Mouse (Mus musculus) MEL (cell line): Measurements from ENCODE around the gene Ikzf3.

Source experiments
- CTCF ChIP-seq, 3 experiments: IDR thresholded peaks in 2 of 3; conservative IDR thresholded peaks in 1 of 3; 2 replicates each; pipeline ENCODE4 v1.5.1; 2011 to 2012; ENCODE audit warnings: low read length in 3 of 3, low read depth in 2 of 3, mild to moderate bottlenecking in 2 of 3, improper control_type of control experiment in 1 of 3, inconsistent platforms in 1 of 3, mixed read lengths in 1 of 3, moderate library complexity in 1 of 3; ENCODE audit not compliant: control insufficient read depth in 1 of 3, insufficient read depth in 1 of 3, poor library complexity in 1 of 3, severe bottlenecking in 1 of 3
- E2F4 ChIP-seq: IDR thresholded peaks from 2 replicates; pipeline ENCODE4 v1.6.1; 2011; ENCODE audit warnings: low read depth, low read length, improper control_type of control experiment, borderline replicate concordance
- POLR2A ChIP-seq, 2 experiments: IDR thresholded peaks; 2 replicates each; pipeline ENCODE4 v1.6.1; 2011 to 2012; ENCODE audit warnings: low read length in 2 of 2, mild to moderate bottlenecking in 2 of 2, control low read depth in 1 of 2, improper control_type of control experiment in 1 of 2, low read depth in 1 of 2, moderate library complexity in 1 of 2; ENCODE audit not compliant: control insufficient read depth in 1 of 2, insufficient read depth in 1 of 2, poor library complexity in 1 of 2
- RCOR1 ChIP-seq: IDR thresholded peaks from 2 replicates; pipeline ENCODE4 v1.6.1; 2012; ENCODE audit warnings: low read depth, mild to moderate bottlenecking, inconsistent platforms, low read length, improper control_type of control experiment
- SMC3 ChIP-seq: IDR thresholded peaks from 2 replicates; pipeline ENCODE4 v1.6.1; 2011; ENCODE audit warnings: low read depth, low read length, improper control_type of control experiment
- ZMIZ1 ChIP-seq: IDR thresholded peaks from 2 replicates; pipeline ENCODE4 v1.6.1; 2012; ENCODE audit warnings: low read depth, mild to moderate bottlenecking, inconsistent platforms, low read length, improper control_type of control experiment, moderate library complexity

- no peak for TF ChIP-seq E2F4
- no peak for TF ChIP-seq CTCF (IDR thresholded peaks at IDR 0.05 in 2 of 3, conservative IDR thresholded peaks at IDR 0.05 in 1 of 3; ENCODE audit: control insufficient read depth in 1 of 3, insufficient read depth in 1 of 3, low read depth in 2 of 3, low read length in 3 of 3, poor library complexity in 1 of 3, severe bottlenecking in 1 of 3)
- no peak for TF ChIP-seq ZMIZ1
- TF ChIP-seq POLR2A (IDR thresholded peaks at IDR 0.05; ENCODE audit: control insufficient read depth in 1 of 2, insufficient read depth in 1 of 2, low read depth in 1 of 2, low read length in 2 of 2, poor library complexity in 1 of 2), result no peak
- TF ChIP-seq SMC3, result no peak
- TF ChIP-seq RCOR1, result no peak
Observed at GRCm38 (mm10) chr11:98513356-98513936, 32.4 kb downstream of the Ikzf3 start.
